Mouse (Mus musculus) forebrain, postnatal 0 days (tissue): Measurements from ENCODE around the gene Tcp11l2. TPM values are rescaled to one million over a fixed set of nuclear protein-coding genes. Genes with fewer than 3 reads are reported as not detected.
A peak's percentile ranks its signal among the peaks of the same experiment; 100 is the strongest.

Experiments
- ATAC-seq: fragments of 200-750 bp; cut with Nextera tagmentation; 2 replicates; pipeline ENCODE4 v1.8.0; 2017; ENCODE audit warnings: mild to moderate bottlenecking, moderate library complexity
- DNase-seq: peaks from one replicate; pipeline ENCODE4 v3.0.0-alpha.2; 2015
- H3K27ac ChIP-seq: fragments of 300-500 bp; sonication (generic); 2 replicates; pipeline ENCODE4 v1.5.1; 2014; ENCODE audit warnings: low read depth, mild to moderate bottlenecking, antibody characterized with exemption, low read length, moderate library complexity, mixed read lengths
- H3K27me3 ChIP-seq: fragments of 300-500 bp; sonication (generic); 2 replicates; pipeline ENCODE4 v1.6.1; 2014; ENCODE audit warnings: mild to moderate bottlenecking, low read length, mixed read lengths; ENCODE audit not compliant: insufficient read depth
- H3K36me3 ChIP-seq: fragments of 300-500 bp; sonication (generic); 2 replicates; pipeline ENCODE4 v1.6.1; 2014; ENCODE audit warnings: mild to moderate bottlenecking, moderate library complexity; ENCODE audit not compliant: insufficient read depth
- H3K4me1 ChIP-seq: fragments of 300-500 bp; sonication (generic); 2 replicates; pipeline ENCODE4 v1.6.1; 2014; ENCODE audit warnings: antibody characterized with exemption; ENCODE audit not compliant: insufficient read depth
- H3K4me2 ChIP-seq: fragments of 300-500 bp; sonication (generic); 2 replicates; pipeline ENCODE4 v1.6.1; 2014; ENCODE audit warnings: low read depth, mild to moderate bottlenecking, moderate library complexity
- H3K4me3 ChIP-seq: fragments of 300-500 bp; sonication (generic); 2 replicates; pipeline ENCODE4 v1.5.1; 2014; ENCODE audit warnings: low read depth, low read length, mixed read lengths
- H3K9ac ChIP-seq: fragments of 300-500 bp; sonication (generic); 2 replicates; pipeline ENCODE4 v1.6.1; 2014; ENCODE audit warnings: mild to moderate bottlenecking
- H3K9me3 ChIP-seq: fragments of 300-500 bp; sonication (generic); 2 replicates; pipeline ENCODE4 v1.6.1; 2016; ENCODE audit warnings: low read length
- CTCF ChIP-seq: sonication (generic); IDR thresholded peaks from 2 replicates; pipeline ENCODE4 v1.5.1; 2016; ENCODE audit warnings: antibody characterized with exemption, control low read depth, low read depth
- WGBS: fragments of 180-500 bp; shearing (Covaris S2); extraction: QIAGEN DNeasy Blood & Tissue Kit; methylation state at CpG from one replicate; pipeline ENCODE4 v1.1.7; 2014; 5-methylcytosine and 5-hydroxymethylcytosine counted together
- polyA plus RNA-seq: library from polyadenylated mRNA; unstranded; fragments of >200 nt; fragmentation: Nextera tagmentation; extraction: Ambion mirVana; gene quantifications from 2 replicates; pipeline ENCODE4 v1.2.1, GENCODE M21; 2015
- total RNA-seq: library from RNA; depleted of rRNA; stranded (reverse); fragments of >200 nt; gene quantifications from 2 replicates; pipeline ENCODE4 v1.2.3, GENCODE M21; 2014

Gene Tcp11l2
- total and polyA plus RNA-seq, 2 experiments from 2014 or later = 14.3 to 24.9 TPM

- Histone ChIP-seq H3K27ac (no peak overlapping the region), H3K4me3 (no peak overlapping the region), H3K4me2 (no peak overlapping the region), H3K4me1 (no peaks in the 10 kb centered on the region), H3K9me3 (no peaks in the 10 kb centered on the region), H3K9ac (no peak overlapping the region), H3K27me3 (no peaks in the 10 kb centered on the region), H3K36me3 (no peaks in the 10 kb centered on the region)
- ATAC-seq = no peak
- no peak for DNase-seq
- TF ChIP-seq CTCF = no peak
- WGBS = 64% methylated on average over 5 of the region's 5 CpGs
Measured at GRCm38 (mm10) chr10:84573671-84574420, 2.6 kb upstream of the Tcp11l2 start.

DNA sequence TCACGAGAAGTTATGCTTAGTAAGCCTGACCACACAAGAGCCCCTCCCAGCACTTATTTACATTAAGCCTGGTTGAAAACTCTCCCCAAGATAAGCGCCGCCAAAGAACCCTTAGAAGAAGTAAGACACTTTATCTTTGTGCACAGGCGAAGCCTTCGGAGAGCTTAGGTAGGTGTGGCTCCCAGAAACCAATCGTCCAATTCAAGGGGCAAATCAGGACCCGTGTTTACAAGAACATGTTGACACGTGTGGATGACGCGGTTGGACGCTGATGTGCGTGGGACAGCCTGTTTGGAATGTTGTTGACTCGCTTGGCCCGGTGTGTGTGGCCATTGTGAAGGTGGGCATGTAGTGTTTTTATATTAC lies 414 bp upstream of the Tcp11l2 start:
- WGBS = under 1% methylated on average over 14 of the region's 14 CpGs
- ATAC-seq = peak; percentile 87
- Histone ChIP-seq H3K27me3 (no peaks in the 10 kb centered on the region), H3K9ac (peak overlapping the region; percentile 14; the same call in 1 of the 2 replicates), H3K4me2 (peak overlapping the region; percentile 82), H3K27ac (no peak overlapping the region), H3K36me3 (no peaks in the 10 kb centered on the region), H3K4me1 (no peaks in the 10 kb centered on the region), H3K9me3 (no peaks in the 10 kb centered on the region), H3K4me3 (peak overlapping the region; percentile 93)
- no peak for TF ChIP-seq CTCF
- peak; percentile 90 for DNase-seq

DNA sequence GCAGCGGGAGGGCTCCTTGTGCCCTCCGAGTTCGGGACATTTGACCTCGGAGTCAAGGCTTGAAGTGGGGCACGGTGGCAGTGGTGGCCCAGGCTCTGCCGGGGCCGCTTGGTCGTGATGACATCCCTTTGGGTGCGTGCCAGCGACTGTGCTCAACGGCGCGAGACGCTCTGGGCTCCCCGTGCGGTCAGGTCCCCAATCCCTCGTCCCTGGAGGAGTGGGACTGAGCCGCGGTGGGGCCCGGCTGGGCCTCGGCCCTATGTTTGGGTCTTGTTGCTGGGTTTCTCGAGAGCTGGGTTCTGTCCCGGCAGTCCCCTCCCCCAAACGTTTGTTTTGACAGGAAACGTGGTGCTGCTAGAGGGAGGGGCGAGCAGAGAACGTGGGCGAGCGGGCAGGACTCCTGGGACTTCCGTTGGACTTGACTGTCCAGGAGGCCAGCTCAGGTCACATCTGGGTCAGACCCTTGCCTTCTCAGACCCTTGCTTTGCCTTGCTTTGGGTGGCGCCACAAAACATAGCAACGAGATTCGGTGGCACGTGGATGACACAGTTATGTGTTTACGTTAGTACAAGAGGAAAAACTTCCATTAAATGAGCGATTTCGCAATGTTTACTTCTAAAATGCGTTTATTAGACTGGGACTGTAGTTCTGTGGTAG lies 773 bp downstream of the Tcp11l2 start:
- Histone ChIP-seq H3K27me3 (no peaks in the 10 kb centered on the region), H3K27ac (peak overlapping the region; percentile 58), H3K36me3 (no peaks in the 10 kb centered on the region), H3K9me3 (no peaks in the 10 kb centered on the region), H3K4me1 (no peaks in the 10 kb centered on the region), H3K4me3 (peak overlapping the region; percentile 93), H3K4me2 (peak overlapping the region; percentile 82), H3K9ac (peak overlapping the region; percentile 80)
- DNase-seq (peak; percentile 81), ATAC-seq (peak; percentile 24)
- whole genome bisulfite sequencing = 2% methylated on average over 38 of the region's 38 CpGs
- no peak for TF ChIP-seq CTCF

- H3K9me3 ChIP-seq = no peaks in the 10 kb centered on the region
- H3K9ac ChIP-seq = no peak overlapping the region
- H3K27ac ChIP-seq = no peak overlapping the region
- ATAC-seq (no peak), DNase-seq (no peak)
- TF ChIP-seq CTCF = no peak
- no peaks in the 10 kb centered on the region for H3K27me3 ChIP-seq
- H3K36me3 ChIP-seq = no peaks in the 10 kb centered on the region
- H3K4me2 ChIP-seq = peak overlapping the region; percentile 82; the same call in 1 of the 2 replicates
- WGBS = 80% methylated on average over 10 of the region's 10 CpGs
- H3K4me1 ChIP-seq = no peaks in the 10 kb centered on the region
- no peak overlapping the region for H3K4me3 ChIP-seq
Measured at GRCm38 (mm10) chr10:84578738-84579137, 2.3 kb downstream of the Tcp11l2 start.

DNA sequence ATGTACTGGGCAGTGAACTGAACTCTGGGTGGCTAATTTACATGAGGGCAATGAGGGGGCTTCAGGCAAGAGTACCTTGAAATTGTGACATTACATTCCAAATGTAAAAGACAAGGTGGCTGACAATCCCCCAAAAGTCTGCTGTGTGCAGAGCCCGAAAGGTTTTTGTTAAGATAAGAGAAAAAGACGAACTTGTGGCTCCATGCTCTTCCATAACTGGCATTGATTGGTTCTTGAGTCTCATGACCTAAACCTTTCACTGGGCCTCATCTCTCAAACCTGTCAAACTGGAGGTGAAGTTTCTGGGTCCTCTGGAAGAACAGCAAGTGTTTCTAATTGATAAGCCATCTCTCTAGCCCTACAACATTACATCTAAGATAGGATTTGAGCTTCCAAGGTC lies 3.1 kb downstream of the Tcp11l2 start:
- no peaks in the 10 kb centered on the region for H3K4me1 ChIP-seq
- no peak overlapping the region for H3K27ac ChIP-seq
- no peak overlapping the region for H3K4me2 ChIP-seq
- H3K36me3 ChIP-seq = no peaks in the 10 kb centered on the region
- no peak overlapping the region for H3K9ac ChIP-seq
- DNase-seq = no peak
- no peak overlapping the region for H3K4me3 ChIP-seq
- 89% methylated on average over 2 of the region's 2 CpGs for WGBS
- no peaks in the 10 kb centered on the region for H3K27me3 ChIP-seq
- no peaks in the 10 kb centered on the region for H3K9me3 ChIP-seq
- no peak for TF ChIP-seq CTCF
- no peak for ATAC-seq

DNA sequence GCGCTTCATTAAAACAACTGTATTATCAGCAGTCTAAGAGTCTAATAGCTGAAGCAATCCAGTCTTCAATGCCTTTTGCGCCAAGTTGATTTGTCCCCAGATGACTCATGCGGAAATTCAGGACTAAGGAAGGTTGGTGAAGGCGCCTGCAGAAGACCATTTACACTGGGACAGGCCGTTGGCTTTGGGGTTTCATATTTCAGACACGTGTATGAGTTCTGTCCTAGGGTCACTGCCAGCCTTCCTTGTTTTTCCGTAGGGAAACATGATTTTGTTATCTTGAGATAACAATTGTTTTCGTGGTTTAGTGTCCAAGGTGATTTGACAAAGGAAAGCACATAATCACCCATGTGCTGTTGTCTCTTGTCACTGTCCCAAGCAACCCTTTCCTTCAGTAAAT lies 4.8 kb downstream of the Tcp11l2 start:
- no peak for TF ChIP-seq CTCF

GRCm38 (mm10) chr10:84582236-84582635 lies 5.8 kb downstream of the Tcp11l2 start:
- ATAC-seq = peak; percentile 82
- peak; percentile 36 for DNase-seq
- TF ChIP-seq CTCF = no peak

More for the DNA sequence above, 4.8 kb downstream of the Tcp11l2 start:
- Histone ChIP-seq H3K36me3 (0 out of 2 replicates have a peak, but pooled peaks cover 5% of the 10 kb centered on the region), H3K4me2 (no peak overlapping the region), H3K9ac (no peak overlapping the region), H3K4me1 (no peaks in the 10 kb centered on the region), H3K4me3 (no peak overlapping the region), H3K9me3 (no peaks in the 10 kb centered on the region), H3K27ac (no peak overlapping the region), H3K27me3 (no peaks in the 10 kb centered on the region)
- ATAC-seq (no peak), DNase-seq (no peak)
- WGBS = 78% methylated on average over 8 of the region's 8 CpGs

More at GRCm38 (mm10) chr10:84582236-84582635, 5.8 kb downstream of the Tcp11l2 start:
- Histone ChIP-seq H3K4me2 (no peak overlapping the region), H3K9ac (no peak overlapping the region), H3K4me3 (no peak overlapping the region), H3K27ac (no peak overlapping the region), H3K36me3 (0 out of 2 replicates have a peak, but pooled peaks cover 5% of the 10 kb centered on the region), H3K27me3 (no peaks in the 10 kb centered on the region), H3K4me1 (no peaks in the 10 kb centered on the region), H3K9me3 (no peaks in the 10 kb centered on the region)
- 58% methylated on average over 7 of the region's 7 CpGs for WGBS
